Mouse (Mus musculus) T-helper 17 cell (primary cell): Measurements from ENCODE around the gene Tspan32.

ENCODE experiments used
- in situ Hi-C, 2 experiments: fragments of 300-600 bp; cut with MboI, MseI; formaldehyde crosslinking; loops; 1 replicate in 1 of 2; 2 replicates in 1 of 2; pipeline ENCODE4 v1.15.1; 2025; ENCODE audit warnings: high pct_unique_total_duplicates in 2 of 2

Gene Tspan32

DNA sequence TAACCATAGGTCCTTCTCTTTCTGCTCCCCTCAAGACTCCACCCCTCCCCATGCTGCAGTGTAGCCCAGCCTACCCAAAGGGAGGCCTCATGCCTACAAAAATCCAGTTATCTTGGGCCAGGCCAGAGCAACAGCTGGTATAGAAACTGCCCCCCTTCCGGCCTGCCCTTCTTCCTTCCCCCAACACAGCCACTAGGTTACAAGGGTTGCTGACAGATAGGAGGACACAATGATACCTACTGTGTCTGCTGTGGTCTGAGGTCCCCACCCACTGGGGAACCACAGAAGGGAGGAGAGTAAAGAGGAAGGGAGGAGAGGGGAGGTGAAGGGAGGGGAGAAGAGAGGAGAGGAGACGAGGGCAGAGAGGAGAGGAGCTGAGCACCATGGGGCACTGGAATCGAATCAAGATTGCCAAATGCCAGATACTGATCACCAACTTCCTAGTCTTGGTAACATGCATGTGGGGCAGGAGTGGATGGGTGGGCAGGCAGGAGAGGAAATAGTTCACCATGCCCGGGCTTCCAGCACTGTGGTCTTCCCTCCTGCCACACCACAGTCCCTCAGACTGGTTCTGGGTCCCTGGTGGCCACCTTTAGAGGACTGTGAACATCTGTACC, at the start of gene Tspan32:
TSS of gene Tspan32 (plus strand) at position 320 of the 617 bp plus-strand sequence.
- in situ Hi-C loops, result loop anchor here (5.0 to 10.0 kb wide), 2 partner anchors 62 to 470 kb away; partner anchors contain the start of genes Tssc4 (in 2 of the 2) and Mrpl23 (in 1 of the 2)

DNA sequence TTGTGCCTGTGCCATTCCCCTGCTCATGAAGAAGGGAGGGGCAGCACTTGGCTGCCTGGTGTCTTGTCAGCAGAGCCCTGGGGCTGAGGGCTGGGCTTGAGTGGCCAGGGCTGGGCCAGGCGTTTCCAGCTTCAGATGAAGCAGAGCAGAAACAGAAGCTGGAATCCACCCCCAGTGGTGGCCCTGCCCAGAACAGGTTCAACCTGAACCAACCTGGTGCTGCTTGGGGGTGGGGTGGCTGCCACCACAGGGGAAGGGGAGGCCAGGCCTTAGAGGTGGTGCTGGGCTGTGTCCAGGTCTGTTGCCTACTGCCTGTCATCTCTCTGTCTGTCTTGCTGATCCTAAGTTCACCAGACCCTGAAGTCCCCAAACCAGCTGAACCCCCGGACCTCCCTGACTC, 48.8 kb upstream of the Tspan32 start:
- in situ Hi-C loops, result loop anchor here in 1 of 2 experiments (25.0 kb wide), 1 partner anchor 1056 kb away; the partner anchor contains the start of gene Shank2

DNA sequence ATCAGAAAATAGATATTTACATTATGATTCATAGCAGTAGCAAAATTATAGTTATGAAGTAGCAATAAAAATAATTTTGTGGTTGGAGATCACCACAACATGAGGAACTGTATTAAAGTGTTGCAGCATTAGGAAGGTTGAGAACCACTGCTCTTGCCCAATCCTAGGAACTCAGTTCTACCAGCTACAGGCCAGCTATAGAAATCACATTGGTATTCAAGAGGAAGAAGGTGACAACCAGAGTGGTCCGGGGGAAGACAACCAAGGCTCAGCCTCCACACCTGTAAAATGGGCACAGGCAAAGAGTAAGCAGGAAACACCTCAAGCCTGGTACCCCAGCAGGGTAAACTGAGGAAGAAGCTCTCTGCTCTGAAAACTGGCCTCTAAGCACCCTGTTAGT, 46.0 kb upstream of the Tspan32 start:
- in situ Hi-C loops, result loop anchor here in 1 of 2 experiments (25.0 kb wide), 1 partner anchor 1053 kb away; the partner anchor contains the start of gene Shank2

DNA sequence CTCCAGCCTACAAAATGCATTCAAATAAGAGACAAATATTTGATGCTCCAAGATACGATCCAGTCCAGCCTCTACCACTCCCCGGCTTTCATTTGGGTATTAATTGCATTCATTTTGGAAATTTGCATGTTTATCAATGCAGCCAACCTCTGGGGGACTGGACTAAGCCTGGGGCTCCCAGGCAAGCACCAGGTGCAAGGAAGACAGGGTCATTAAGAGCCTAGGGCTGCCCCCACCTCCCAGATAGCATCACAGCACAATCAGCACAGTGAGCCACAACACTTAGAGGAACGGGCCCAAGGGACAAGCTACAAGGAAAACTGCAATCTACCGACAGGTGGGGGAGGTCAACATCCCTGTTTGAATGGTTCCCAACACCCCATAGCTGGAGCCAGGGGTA, 45.1 kb upstream of the Tspan32 start:
- in situ Hi-C loops, result loop anchor here in 1 of 2 experiments (25.0 kb wide), 1 partner anchor 1053 kb away; the partner anchor contains the start of gene Shank2

DNA sequence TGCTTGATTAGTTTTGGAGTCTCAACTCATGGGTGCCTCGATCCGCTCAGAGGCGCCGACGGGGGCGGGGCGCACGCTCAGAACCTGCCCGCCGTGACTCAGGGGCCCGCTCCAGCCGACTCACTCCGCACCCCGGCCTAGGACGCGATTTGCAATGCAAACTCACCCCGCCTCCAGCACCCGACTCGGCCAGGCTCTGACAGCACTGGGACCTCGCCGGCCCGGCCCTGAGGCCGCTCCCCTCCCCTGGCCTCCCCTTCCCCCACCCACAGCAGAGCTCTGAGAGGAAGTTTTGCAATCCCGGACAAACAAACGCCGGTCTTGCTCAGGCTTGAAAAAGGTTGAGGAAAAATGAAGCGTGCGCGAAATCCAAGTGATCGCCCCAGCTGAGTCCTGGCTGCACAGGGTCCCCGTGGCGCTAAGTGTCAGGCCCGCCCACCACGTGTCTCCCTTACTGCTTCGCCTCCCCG, 37.4 kb upstream of the Tspan32 start:
- in situ Hi-C loops, result loop anchor here in 1 of 2 experiments (25.0 kb wide), 1 partner anchor 1045 kb away; the partner anchor contains the start of gene Shank2

DNA sequence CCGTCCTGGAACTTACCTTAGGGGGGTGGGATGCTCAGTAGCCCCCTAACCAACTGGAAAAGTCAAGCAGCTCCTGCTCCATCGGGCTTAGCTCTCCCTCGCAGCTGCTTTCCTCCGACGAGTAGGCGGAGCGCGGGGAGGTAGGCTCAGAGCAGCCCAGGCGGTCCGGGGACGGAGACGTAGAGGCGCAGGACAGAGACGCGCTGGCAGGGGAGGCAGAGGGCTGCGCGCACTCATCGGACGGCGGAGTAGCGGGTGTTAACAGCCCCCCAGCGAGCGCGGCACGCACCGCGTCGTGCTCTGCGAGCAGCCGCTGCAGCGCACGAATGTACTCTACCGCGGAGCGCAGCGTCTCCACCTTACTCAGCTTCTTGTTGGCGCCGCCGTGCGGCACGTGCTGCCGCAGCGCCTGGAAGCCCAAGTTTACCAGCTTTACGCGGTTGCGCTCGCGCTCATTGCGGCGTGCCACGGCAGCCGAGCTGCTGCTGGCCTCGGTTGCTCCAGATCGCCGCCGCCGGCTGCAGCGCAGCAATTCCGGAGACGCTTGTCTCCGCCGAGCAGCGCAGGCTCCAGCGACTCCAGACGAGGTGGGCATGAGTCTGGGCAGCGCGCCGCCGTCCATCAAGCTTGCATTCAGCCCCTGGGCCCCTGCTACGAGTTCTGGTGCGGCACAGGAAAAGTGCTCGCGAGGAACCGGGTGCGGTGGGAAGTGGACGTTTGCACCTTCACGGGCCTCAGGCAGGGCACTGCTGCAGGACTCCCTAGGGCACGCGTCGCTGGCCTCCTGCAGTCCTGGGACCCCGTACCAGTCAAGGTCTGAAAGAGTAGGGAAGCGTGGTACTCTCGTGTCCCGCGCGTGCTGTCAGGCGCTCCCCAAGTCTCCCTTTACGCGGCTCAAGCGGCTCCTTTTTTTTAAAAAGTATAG, 36.7 kb upstream of the Tspan32 start:
- in situ Hi-C loops, result loop anchor here in 1 of 2 experiments (25.0 kb wide), 1 partner anchor 1044 kb away; the partner anchor contains the start of gene Shank2

DNA sequence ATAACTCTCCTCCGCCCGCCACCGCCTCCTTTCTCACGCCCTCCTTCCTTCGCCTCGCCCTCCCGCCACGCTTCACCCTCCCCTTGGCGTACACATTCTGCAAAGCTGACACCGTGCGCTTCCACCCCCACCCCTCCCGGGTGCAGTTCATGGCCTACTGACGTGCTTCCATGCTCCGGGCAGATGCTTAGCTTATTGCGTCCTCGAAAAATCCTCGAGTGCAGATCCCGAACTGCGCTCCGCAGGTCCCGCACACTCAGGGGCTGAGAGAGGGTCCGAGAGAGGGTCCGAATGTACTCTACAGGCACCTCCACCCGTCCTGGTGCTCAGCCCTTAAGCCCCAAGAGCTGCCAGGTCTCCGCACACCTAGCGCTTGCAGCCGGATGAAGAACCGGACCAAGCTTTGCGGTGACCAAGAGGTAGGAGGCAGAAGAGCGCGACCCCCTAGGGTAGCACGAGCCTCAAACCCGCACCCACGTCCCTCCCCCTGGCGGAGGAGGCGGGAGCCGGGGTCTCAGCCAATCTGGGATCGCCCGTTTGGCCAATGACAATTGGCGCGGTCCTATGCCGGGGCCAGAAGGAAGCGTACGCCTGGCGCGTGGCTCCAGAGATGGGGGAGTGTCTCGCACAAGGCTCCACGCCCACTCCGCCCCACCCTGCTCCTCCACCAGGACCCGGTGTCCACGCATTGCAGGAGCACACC, 35.9 kb upstream of the Tspan32 start, which contains the start of gene Ascl2:
TSS of gene Ascl2 (minus strand) at position 456 of the 703 bp plus-strand sequence.
- in situ Hi-C loops, result loop anchor here in 1 of 2 experiments (25.0 kb wide), 1 partner anchor 1043 kb away; the partner anchor contains the start of gene Shank2

DNA sequence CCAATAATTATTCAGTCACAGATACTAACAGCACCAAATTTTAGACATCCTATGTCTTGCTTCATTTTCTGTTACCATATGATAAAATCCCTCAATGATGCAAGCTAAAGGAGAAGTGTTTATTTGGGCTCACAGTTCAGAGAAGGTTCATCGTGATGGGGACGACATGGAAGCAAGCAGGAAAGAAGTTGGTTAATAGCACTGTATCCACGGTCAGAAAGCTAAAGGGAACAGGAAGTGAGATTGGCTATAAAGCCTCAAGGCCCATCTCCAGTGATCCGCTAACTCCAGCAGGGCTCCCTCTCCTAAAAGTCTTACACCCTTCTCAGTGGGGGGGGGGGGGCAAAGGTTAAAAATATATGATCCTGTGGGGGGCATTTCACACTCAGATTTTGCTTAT, 22.9 kb upstream of the Tspan32 start:
- in situ Hi-C loops, result no loop called here

DNA sequence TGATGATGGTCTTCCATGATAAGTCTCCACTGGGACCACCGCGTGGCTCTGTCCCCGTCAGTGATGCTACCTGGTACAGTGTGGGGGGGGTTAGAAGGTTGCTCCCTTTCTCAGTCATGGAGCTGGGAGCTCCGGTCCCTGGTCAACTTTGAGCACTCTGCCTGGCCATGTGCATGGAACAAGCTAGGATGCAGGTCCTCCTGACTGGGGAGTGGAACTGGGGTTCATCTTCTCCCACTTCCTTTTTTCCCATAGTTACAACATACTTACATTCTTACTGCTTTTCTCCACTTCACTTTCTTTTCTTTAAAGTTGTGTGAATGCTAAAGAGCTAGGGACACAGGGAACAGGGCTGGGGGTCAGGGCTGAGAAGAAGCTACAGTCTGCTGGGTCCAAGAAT, 19.7 kb upstream of the Tspan32 start:
- in situ Hi-C loops, result no loop called here

DNA sequence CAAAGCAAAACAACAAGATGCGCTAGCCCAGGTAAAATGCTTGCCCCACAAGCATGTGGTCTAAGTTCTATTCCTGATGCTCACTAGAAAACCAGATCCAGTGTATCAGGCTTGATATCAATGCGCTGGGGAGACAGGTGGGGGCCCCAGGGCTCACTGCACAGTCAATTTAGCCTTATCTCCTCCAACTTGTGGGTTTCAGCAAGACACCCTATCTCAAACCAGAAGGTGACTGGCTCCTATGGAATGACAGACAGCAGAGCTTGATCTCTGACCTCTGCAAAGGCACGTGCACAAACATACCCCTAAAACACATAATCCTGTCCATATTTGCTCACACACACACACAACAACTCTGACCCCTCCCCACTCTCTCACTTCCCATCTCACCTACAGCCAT, 17.1 kb upstream of the Tspan32 start:
- in situ Hi-C loops, result no loop called here

DNA sequence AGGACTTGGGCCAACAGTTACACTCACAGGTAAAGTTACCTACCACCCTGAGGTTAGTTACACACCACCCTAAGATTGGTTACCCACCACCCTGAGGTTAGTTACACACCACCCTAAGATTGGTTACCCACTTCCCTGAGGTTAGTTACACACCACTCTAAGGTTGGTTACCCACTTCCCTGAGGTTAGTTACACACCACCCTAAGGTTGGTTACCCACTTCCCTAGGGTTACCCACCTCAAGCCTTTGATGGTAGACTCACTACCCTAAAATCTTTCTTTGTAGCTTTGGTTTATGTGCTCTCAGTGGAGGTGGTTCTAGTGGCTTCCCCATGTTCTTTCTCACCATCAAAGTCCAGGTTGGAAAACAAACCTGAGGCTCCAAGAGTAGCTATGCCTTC, 9.8 kb upstream of the Tspan32 start:
- in situ Hi-C loops, result loop anchor here in 1 of 2 experiments (10.0 kb wide), 1 partner anchor 730 kb away; no protein-coding TSS in a partner anchor

DNA sequence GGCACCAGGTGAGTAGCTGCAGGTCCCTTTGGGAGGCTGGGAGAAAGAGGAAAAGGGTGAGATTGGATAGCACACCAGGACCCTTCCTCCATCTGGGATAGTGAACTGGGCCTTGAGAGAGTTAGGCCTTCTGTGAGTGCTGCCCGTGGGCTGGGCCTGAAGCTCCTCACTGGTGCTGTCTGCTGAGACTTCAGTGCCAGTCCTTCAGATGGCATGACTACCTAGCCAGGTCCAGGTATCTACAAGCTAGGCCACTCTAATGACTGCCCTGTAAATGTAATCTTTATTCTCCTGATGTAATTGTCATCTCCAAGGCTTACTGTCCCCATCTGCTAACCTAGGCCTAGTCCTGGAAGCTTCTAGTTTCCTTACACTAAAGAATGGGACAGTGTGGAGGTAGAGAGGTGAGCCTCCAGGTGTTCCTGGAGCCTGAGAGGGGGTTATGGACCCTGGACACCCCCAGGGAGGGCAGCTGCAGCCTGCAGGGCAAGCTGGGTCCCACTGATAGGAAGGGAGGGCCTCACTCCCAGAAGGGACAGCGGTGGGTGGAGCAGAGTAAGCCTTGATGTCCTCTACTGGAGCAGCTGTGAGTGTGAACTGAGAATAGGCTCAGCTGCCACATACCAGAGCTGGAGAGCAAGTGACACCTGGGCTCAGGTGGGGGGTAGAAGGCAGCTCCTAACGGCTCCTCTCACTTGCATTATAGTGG, 9.1 kb upstream of the Tspan32 start:
- in situ Hi-C loops, result loop anchor here in 1 of 2 experiments (10.0 kb wide), 1 partner anchor 731 kb away; no protein-coding TSS in a partner anchor

DNA sequence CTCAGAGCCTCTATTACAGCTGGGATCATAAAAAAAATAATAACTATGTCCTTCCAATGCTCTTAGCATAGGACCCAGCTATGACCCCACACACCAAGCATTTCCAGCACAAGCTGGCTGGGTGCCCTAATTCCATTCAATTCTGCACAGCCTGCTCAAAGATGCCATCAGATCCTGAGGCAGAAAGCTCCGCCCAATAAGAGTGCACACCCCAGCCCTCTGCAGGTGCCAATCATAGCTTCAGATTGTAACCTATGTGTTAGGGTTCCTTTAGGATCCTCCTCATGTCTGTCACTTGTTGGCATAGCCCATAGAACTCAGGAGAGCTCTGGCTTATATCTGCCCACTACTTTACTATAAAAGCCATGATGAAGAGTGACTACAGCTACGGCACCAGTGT, 7.8 kb upstream of the Tspan32 start:
- in situ Hi-C loops, result loop anchor here in 1 of 2 experiments (10.0 kb wide), 1 partner anchor 732 kb away; no protein-coding TSS in a partner anchor

DNA sequence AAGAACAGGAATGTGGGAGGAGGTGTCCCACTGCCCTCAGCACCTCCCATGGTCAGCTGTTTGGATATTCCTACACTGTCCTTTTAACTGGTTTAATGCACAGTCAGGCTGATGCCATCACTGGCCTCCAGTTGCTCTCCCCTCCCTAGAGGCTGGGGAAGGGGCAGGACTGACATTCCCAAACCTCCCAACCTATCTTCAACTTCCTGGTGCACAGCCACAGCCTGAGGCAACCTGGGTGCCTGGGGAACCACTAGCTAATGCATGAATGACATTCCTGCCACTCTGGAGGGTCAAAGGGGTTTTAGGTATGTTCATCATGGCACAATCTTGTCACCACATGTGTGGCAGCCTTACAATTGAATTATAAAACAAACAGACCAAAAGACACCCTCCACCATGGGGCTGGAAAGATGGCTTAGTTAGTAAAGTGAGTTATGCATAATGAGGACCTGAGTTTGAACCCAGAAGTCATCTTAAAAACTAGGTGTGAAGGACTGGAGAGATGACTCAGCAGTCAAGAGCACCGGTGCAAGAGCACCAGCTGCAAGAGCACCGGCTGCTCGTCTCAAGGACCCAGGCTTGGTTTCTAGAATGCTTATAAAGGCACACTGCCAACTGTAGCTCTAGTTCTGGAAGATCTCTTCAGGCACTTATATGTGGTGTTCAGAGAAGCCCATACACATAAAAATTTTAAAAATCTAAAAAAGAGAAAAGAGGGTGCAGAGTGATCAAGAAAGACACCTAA, 7.3 kb upstream of the Tspan32 start:
- in situ Hi-C loops, result loop anchor here in 1 of 2 experiments (10.0 kb wide), 1 partner anchor 733 kb away; no protein-coding TSS in a partner anchor

DNA sequence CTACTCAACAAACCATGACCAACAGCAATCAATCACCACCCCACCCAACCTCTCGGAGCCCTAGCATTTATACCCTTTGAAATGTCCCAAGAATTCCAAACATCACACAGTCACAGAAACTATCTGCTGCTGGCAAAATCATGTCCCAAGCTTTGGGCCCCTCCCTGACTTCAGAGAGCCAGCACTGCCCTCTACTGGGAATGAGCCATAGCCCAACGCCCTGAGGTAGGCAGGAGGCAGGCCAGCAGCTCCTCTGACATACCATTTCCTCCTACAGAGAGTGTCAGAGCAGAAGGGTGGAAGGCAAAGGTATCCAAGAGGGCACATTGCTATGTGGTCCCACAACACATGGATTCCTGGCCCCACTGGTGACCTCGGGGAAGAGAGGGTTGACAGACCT, 2.2 kb upstream of the Tspan32 start:
- in situ Hi-C loops, result loop anchor here in 1 of 2 experiments (10.0 kb wide), 1 partner anchor 468 kb away; the partner anchor contains the start of gene Mrpl23

DNA sequence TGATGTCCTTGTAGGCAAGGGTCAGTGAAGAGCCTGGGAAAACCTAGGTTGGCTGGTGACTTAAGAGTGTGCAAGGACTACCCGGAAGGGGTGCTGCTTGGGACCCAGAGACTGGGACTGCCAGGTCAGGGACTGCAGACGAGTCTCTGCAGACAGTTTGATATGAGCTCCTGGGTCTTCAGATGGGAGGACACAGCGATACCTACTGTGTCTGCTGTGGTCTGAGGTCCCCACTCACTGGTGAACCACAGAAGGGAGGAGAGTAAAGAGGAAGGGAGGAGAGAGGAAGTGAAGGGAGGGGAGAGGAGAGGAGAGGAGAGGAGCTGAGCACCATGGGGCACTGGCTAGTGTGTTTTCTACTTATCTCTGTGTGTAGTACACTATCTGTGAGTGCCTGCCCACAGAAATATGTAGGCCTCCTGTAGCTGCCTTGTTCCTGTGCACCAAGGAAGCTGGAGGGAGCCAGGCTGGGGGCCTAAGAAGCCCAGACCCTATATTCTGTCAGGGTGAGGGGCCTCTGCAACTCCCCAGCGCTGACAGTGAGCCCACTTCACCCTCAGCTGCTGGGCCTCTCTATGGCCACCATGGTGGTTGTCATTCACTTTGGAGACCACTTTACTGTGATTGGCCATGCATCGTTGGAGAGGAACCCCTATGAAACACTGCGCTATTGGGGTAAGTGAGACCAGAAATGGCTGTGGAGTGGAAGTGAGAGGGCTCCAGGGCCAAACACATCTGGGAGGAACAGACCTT, 674 bp downstream of the Tspan32 start:
- in situ Hi-C loops, result loop anchor here (5.0 to 10.0 kb wide), 2 partner anchors 62 to 471 kb away; partner anchors contain the start of genes Tssc4 (in 2 of the 2) and Mrpl23 (in 1 of the 2)

DNA sequence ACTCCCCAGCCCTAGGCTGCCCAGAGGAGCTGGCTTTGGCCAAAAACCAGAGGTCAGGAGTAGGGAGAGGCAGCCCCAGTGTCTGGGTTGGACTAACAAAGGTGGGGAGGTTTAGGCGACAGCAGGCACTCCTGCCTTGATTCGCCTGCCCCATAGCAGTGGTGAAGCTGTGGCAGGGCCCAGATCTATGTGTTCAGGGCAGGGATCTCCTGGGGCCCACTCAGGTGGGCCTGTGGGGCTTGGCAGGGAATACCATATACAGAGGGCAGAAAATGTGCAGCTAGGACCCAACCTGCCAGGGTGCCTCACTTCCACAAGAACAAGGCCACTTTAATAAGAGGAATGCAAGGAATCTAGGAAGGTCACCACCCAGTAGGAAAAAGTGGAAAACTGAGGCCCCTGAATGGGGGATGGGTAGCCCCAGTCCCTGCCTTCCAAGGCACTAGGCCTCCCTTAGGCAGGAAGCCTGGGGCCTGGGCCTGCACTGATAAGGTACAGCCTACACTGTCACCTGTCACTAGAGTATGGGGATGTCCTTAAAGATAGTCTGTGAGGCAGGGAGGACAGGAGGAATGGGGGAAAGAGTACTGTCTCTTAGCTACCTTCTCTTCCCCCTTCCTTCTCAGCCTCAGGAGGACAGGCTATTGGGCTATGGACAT, 1.4 kb downstream of the Tspan32 start:
- in situ Hi-C loops, result loop anchor here (5.0 to 10.0 kb wide), 2 partner anchors 61 to 471 kb away; partner anchors contain the start of genes Tssc4 (in 2 of the 2) and Mrpl23 (in 1 of the 2)
